ENCODE assay signal across 16 mouse cellular contexts in the genomic region with DNA sequence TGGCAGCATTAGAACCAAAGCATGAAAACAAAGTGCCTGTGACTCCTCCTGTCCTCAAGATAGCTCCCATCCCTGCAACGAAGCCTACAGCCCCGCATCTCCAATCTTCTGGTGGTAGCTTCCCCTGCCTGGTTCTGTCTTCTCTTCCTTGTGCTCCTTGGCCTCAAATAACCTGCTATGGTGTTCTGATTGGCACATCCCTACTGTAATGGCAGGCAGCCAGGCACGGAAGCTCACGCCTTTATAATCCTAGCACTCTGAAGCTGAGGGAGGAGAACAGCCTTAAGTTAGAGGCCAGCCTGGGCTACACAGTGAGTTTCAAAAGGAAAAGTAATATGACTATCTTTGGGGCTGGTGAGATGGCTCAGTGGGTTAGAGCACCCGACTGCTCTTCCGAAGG. TPM values are rescaled to one million over a fixed set of nuclear protein-coding genes. Genes with fewer than 3 reads are reported as not detected.
DNase-seq lines count a peak whose midpoint lies in the region; ATAC-seq and TF ChIP-seq lines count a peak whose summit lies in the region.
"Had no signal": no experiment of that assay in that cellular context is flagged by ENCODE, and none has a peak within 500 bp of the region (broad histone marks: within the 10 kb centered on the region; RNA-seq: fewer than 3 reads in every experiment).

No protein-coding gene starts in this region.

- H3K9me3 ChIP-seq in heart, embryonic 12.5 days (replicated peaks), result no peaks in the 10 kb centered on the region
- no peaks in the 10 kb centered on the region for H3K9me3 ChIP-seq in hindbrain, embryonic 12.5 days (replicated peaks)
- H3K9me3 ChIP-seq: heart, embryonic 10.5 days; intestine, embryonic 15.5 days; limb, embryonic 13.5 days had no signal

- WGBS in heart, embryonic 12.5 days, result 94% methylated on average over 6 of the region's 6 CpGs
- WGBS in hindbrain, embryonic 12.5 days, result 94% methylated on average over 6 of the region's 6 CpGs

- no peak overlapping the region for H3K4me2 ChIP-seq in heart, embryonic 12.5 days
- no peak overlapping the region for H3K4me2 ChIP-seq in hindbrain, embryonic 12.5 days (replicated peaks)
- H3K4me2 ChIP-seq: hindbrain, embryonic 14.5 days; intestine, embryonic 15.5 days; limb, embryonic 13.5 days had no signal

- H3K9ac ChIP-seq in heart, embryonic 12.5 days, result no peak overlapping the region
- no peak overlapping the region for H3K9ac ChIP-seq in hindbrain, embryonic 12.5 days
- H3K9ac ChIP-seq: hindbrain, embryonic 14.5 days; intestine, embryonic 15.5 days had no signal

- H3K27ac ChIP-seq in left cerebral cortex, adult 2 months, result no peak overlapping the region
- no peak overlapping the region for H3K27ac ChIP-seq in heart, embryonic 12.5 days (ENCODE audit: poor library complexity, severe bottlenecking)
- no peak overlapping the region for H3K27ac ChIP-seq in hindbrain, embryonic 12.5 days
- H3K27ac ChIP-seq: heart, embryonic 10.5 days; hindbrain, embryonic 14.5 days; intestine, embryonic 15.5 days; limb, embryonic 13.5 days had no signal

- H3K4me1 ChIP-seq in heart, embryonic 12.5 days (replicated peaks), result peaks cover 6% of the 10 kb centered on the region
- peaks cover 4% of the 10 kb centered on the region; the same call in 1 of the 2 replicates for H3K4me1 ChIP-seq in hindbrain, embryonic 12.5 days
- H3K4me1 ChIP-seq: limb, embryonic 13.5 days had no signal

- H3K36me3 ChIP-seq in heart, embryonic 12.5 days, result peaks cover 70% of the 10 kb centered on the region
- peaks cover 71% of the 10 kb centered on the region for H3K36me3 ChIP-seq in hindbrain, embryonic 12.5 days

- no peaks in the 10 kb centered on the region for H3K27me3 ChIP-seq in heart, embryonic 12.5 days (replicated peaks)
- no peaks in the 10 kb centered on the region for H3K27me3 ChIP-seq in hindbrain, embryonic 12.5 days
- H3K27me3 ChIP-seq: intestine, embryonic 15.5 days; limb, embryonic 13.5 days had no signal

- peak; percentile 48 for DNase-seq in cerebellum, adult 8-10 months
- no peak for DNase-seq in cerebellum, postnatal 4 days (ENCODE audit: low spot score in 2 of 2)
- DNase-seq in left cerebral cortex, postnatal 4 days, result peak; percentile 53
- no peak for DNase-seq in left cerebral cortex, adult 2 months (ENCODE audit: extremely low spot score in 1 of 2, low spot score in 2 of 2)
- DNase-seq in cerebellum, postnatal 25 days, result peak; percentile 63 to 73
- DNase-seq in kidney, postnatal 36 days, result peak; percentile 55 to 72
- DNase-seq: gastrocnemius, postnatal 36 days; heart, postnatal 14 days; layer of hippocampus, adult 9-11 months; thymus, adult 18-20 months had no signal

- intact Hi-C loops in left cerebral cortex, postnatal 4 days (cut with DNase I), result loop anchor here (5.0 to 10.0 kb wide), 2 partner anchors 149 to 222 kb away; no protein-coding TSS in a partner anchor
- intact Hi-C loops in left cerebral cortex, adult 2 months (cut with DNase I), result no loop called here

- no peak overlapping the region for H3K4me3 ChIP-seq in left cerebral cortex, adult 2 months
- no peak overlapping the region for H3K4me3 ChIP-seq in heart, embryonic 12.5 days
- no peak overlapping the region for H3K4me3 ChIP-seq in hindbrain, embryonic 12.5 days
- H3K4me3 ChIP-seq: heart, embryonic 10.5 days; intestine, embryonic 15.5 days; limb, embryonic 13.5 days had no signal

- ATAC-seq in heart, embryonic 12.5 days (ENCODE audit: insufficient number of reproducible peaks, low FRiP score), result no peak
- ATAC-seq in hindbrain, embryonic 12.5 days (ENCODE audit: low FRiP score), result no peak
- ATAC-seq: intestine, embryonic 15.5 days had no signal

- TF ChIP-seq CTCF in left cerebral cortex, adult 2 months (IDR thresholded peaks at IDR 0.05), result no peak

RNA-seq across cellular contexts. Expression of gene Fam207a, which starts 11.4 kb away (rescaled TPM):
- total RNA-seq in left cerebral cortex, postnatal 4 days (2021), result 10 to 100 TPM; 29.0 to 30.1 TPM
- total RNA-seq in left cerebral cortex, adult 2 months (2021), result 10 to 100 TPM; 32.6 to 35.7 TPM
- 31.0 and 32.1 TPM in 2 replicates for polyA plus RNA-seq in heart, embryonic 12.5 days (2016; fragmentation: Nextera tagmentation; extraction: Ambion mirVana)
- polyA plus RNA-seq in hindbrain, embryonic 12.5 days (2016; fragmentation: Nextera tagmentation; extraction: Ambion mirVana), result 47.3 and 48.0 TPM in 2 replicates

RNA-seq across cellular contexts. Expression of gene Itgb2, which starts 25.9 kb away (rescaled TPM):
- total RNA-seq in left cerebral cortex, postnatal 4 days (2021), result 1 to 10 TPM; 1.7 to 2.2 TPM
- 1 to 10 TPM; 3.0 to 3.5 TPM for total RNA-seq in left cerebral cortex, adult 2 months (2021)
- polyA plus RNA-seq in heart, embryonic 12.5 days (2016; fragmentation: Nextera tagmentation; extraction: Ambion mirVana), result 1.5 and 2.5 TPM in 2 replicates
- polyA plus RNA-seq in hindbrain, embryonic 12.5 days (2016; fragmentation: Nextera tagmentation; extraction: Ambion mirVana), result 0.70 and 1.6 TPM in 2 replicates

Comparison
In these comparisons a context has a peak if more than half of its experiments do, and no peak if none do; other contexts are left out.
1. DNase-seq: peak in cerebellum, adult 8-10 months (single experiment), left cerebral cortex, postnatal 4 days (single experiment), cerebellum, postnatal 25 days (2 of 2) and kidney, postnatal 36 days (2 of 2); none in cerebellum, postnatal 4 days (0 of 2) and left cerebral cortex, adult 2 months (0 of 2).